In genomic region chr12:40257226-40257625, GRCm38 (mm10) we compare ENCODE assay signal across 8 mouse cellular contexts. TPM values are rescaled to one million over a fixed set of nuclear protein-coding genes. Genes with fewer than 3 reads are reported as not detected.
DNase-seq lines count a peak whose midpoint lies in the region; ATAC-seq and TF ChIP-seq lines count a peak whose summit lies in the region.

No protein-coding gene starts in this region.

- peak; percentile 76 for DNase-seq in MEL (ENCODE audit: low read depth, low spot score)
- DNase-seq in hindbrain, embryonic 14.5 days (ENCODE audit: low spot score), result peak; percentile 93
- peak; percentile 76 to 92 for DNase-seq in layer of hippocampus, postnatal 25 days (ENCODE audit: extremely low spot score in 1 of 2, low spot score in 1 of 2)
- peak; percentile 83 to 90 for DNase-seq in lung, postnatal 4 days
- peak; percentile 85 for DNase-seq in right cerebral cortex, adult 18-20 months
- DNase-seq in urinary bladder, postnatal 25 days (ENCODE audit: low spot score), result peak; percentile 76

- no peaks in the 10 kb centered on the region; a peak in 1 of 4 replicates for H3K27me3 ChIP-seq in MEL (ENCODE audit: control insufficient read depth in 1 of 2, insufficient read depth in 2 of 2, low read length in 2 of 2)
- no peaks in the 10 kb centered on the region for H3K27me3 ChIP-seq in forebrain, embryonic 15.5 days
- no peaks in the 10 kb centered on the region for H3K27me3 ChIP-seq in hindbrain, embryonic 14.5 days (ENCODE audit: control insufficient read depth, insufficient read depth, low read length)

- TF ChIP-seq EP300 in MEL (IDR thresholded peaks at IDR 0.05; ENCODE audit: low read depth in 1 of 2, low read length in 2 of 2), result no peak

- TF ChIP-seq CTCF in MEL (IDR thresholded peaks at IDR 0.05 in 2 of 3, conservative IDR thresholded peaks at IDR 0.05 in 1 of 3; ENCODE audit: control insufficient read depth in 1 of 3, insufficient read depth in 1 of 3, low read depth in 2 of 3, low read length in 3 of 3, poor library complexity in 1 of 3, severe bottlenecking in 1 of 3), result peak; percentile 84 to 95 (median 93)

- TF ChIP-seq RAD21 in MEL (IDR thresholded peaks at IDR 0.05; ENCODE audit: low read depth, low read length), result peak; percentile 96

- H3K9me3 ChIP-seq in MEL (replicated peaks; ENCODE audit: insufficient read depth, low read length), result no peaks in the 10 kb centered on the region
- no peaks in the 10 kb centered on the region for H3K9me3 ChIP-seq in forebrain, embryonic 15.5 days
- no peaks in the 10 kb centered on the region for H3K9me3 ChIP-seq in hindbrain, embryonic 14.5 days (ENCODE audit: control insufficient read depth, low read length)

- no peak for TF ChIP-seq POLR2A in MEL (IDR thresholded peaks at IDR 0.05; ENCODE audit: control insufficient read depth in 1 of 2, insufficient read depth in 1 of 2, low read depth in 1 of 2, low read length in 2 of 2, poor library complexity in 1 of 2)

- H3K4me3 ChIP-seq in MEL (ENCODE audit: control insufficient read depth in 1 of 2, insufficient read depth in 1 of 2, low read depth in 2 of 2, low read length in 2 of 2), result peak overlapping the region in 1 of 2 experiments; percentile 31; a peak in 2 of 4 replicates
- H3K4me3 ChIP-seq in forebrain, embryonic 15.5 days, result no peak overlapping the region
- no peak overlapping the region for H3K4me3 ChIP-seq in hindbrain, embryonic 14.5 days (replicated peaks; ENCODE audit: low read length)

- no peak overlapping the region for H3K4me2 ChIP-seq in forebrain, embryonic 15.5 days (replicated peaks)
- no peak overlapping the region for H3K4me2 ChIP-seq in hindbrain, embryonic 14.5 days (replicated peaks)

- H3K4me1 ChIP-seq in MEL (ENCODE audit: control insufficient read depth in 1 of 2, insufficient read depth in 2 of 2, low read length in 2 of 2), result peaks cover 0 to 4% of the 10 kb centered on the region in 2 experiments; a peak in 1 of 4 replicates
- no peaks in the 10 kb centered on the region for H3K4me1 ChIP-seq in forebrain, embryonic 15.5 days
- H3K4me1 ChIP-seq in hindbrain, embryonic 14.5 days (replicated peaks; ENCODE audit: control insufficient read depth, insufficient read depth, low read length), result no peaks in the 10 kb centered on the region

- WGBS in forebrain, embryonic 15.5 days, result under 1% methylated on average over 8 of the region's 8 CpGs
- 3% methylated on average over 8 of the region's 8 CpGs for WGBS in hindbrain, embryonic 14.5 days

- H3K79me2 ChIP-seq in MEL (ENCODE audit: control insufficient read depth, insufficient read depth, low read length, poor library complexity), result no peaks in the 10 kb centered on the region

- no peak overlapping the region for H3K9ac ChIP-seq in MEL (ENCODE audit: control insufficient read depth, low read depth, low read length, poor library complexity, severe bottlenecking)
- H3K9ac ChIP-seq in forebrain, embryonic 15.5 days (replicated peaks), result no peak overlapping the region
- no peak overlapping the region for H3K9ac ChIP-seq in hindbrain, embryonic 14.5 days

- peak; percentile 74 for ATAC-seq in cerebellum, adult (ENCODE audit: insufficient number of reproducible peaks, low FRiP score, low TSS enrichment)
- ATAC-seq in forebrain, embryonic 15.5 days (replicated peaks), result peak; percentile 92
- peak; percentile 87 for ATAC-seq in hindbrain, embryonic 14.5 days (ENCODE audit: low FRiP score)

- H3K36me3 ChIP-seq in MEL (ENCODE audit: control insufficient read depth in 1 of 2, insufficient read depth in 2 of 2, low read length in 2 of 2), result no peaks in the 10 kb centered on the region
- H3K36me3 ChIP-seq in forebrain, embryonic 15.5 days, result no peaks in the 10 kb centered on the region
- no peaks in the 10 kb centered on the region for H3K36me3 ChIP-seq in hindbrain, embryonic 14.5 days (replicated peaks; ENCODE audit: control insufficient read depth, insufficient read depth)

- H3K27ac ChIP-seq in MEL (ENCODE audit: control insufficient read depth, low read depth, low read length), result no peak overlapping the region
- H3K27ac ChIP-seq in forebrain, embryonic 15.5 days (replicated peaks), result no peak overlapping the region
- H3K27ac ChIP-seq in hindbrain, embryonic 14.5 days, result no peak overlapping the region

TF ChIP-seq in MEL, 35 proteins besides CTCF, POLR2A, EP300 and RAD21:
- TF ChIP-seq TBP (IDR thresholded peaks at IDR 0.05; ENCODE audit: low read depth, low read length), result 0 out of 2 replicates have a peak, but pooled peaks have one; percentile 15
- no peak for TF ChIP-seq JUND (IDR thresholded peaks at IDR 0.05; ENCODE audit: low read depth, low read length)
- TF ChIP-seq KAT2A (conservative IDR thresholded peaks at IDR 0.05; ENCODE audit: low read depth, low read length), result no peak
- TF ChIP-seq SIN3A (IDR thresholded peaks at IDR 0.05; ENCODE audit: low read length), result 0 out of 2 replicates have a peak, but pooled peaks have one; percentile 24
- no peak for TF ChIP-seq GATA1 (IDR thresholded peaks at IDR 0.05; ENCODE audit: low read depth, low read length)
- TF ChIP-seq MXI1 (IDR thresholded peaks at IDR 0.05; ENCODE audit: low read depth, low read length), result 0 out of 2 replicates have a peak, but pooled peaks have one; percentile 21
- TF ChIP-seq SMC3 (IDR thresholded peaks at IDR 0.05; ENCODE audit: low read depth, low read length), result peak; percentile 94
- TF ChIP-seq CHD2 (IDR thresholded peaks at IDR 0.05; ENCODE audit: low read length), result no peak
- no peak for TF ChIP-seq MAFK (IDR thresholded peaks at IDR 0.05; ENCODE audit: borderline replicate concordance, low read depth, low read length)
- no peak for TF ChIP-seq POLR2AphosphoS2 (IDR thresholded peaks at IDR 0.05; ENCODE audit: low read length)
- TF ChIP-seq MYC (IDR thresholded peaks at IDR 0.05; ENCODE audit: low read depth, low read length), result peak; percentile 74; the same call in 1 of the 2 replicates
- TF ChIP-seq TCF12 (IDR thresholded peaks at IDR 0.05; ENCODE audit: low read depth, low read length), result no peak
- peak; percentile 84 for TF ChIP-seq ZC3H11A (IDR thresholded peaks at IDR 0.05; ENCODE audit: low read depth, low read length)
- peak; percentile 52; the same call in 1 of the 2 replicates for TF ChIP-seq ZNF384 (IDR thresholded peaks at IDR 0.05; ENCODE audit: low read depth, low read length)
- TF ChIP-seq USF2 (IDR thresholded peaks at IDR 0.05; ENCODE audit: borderline replicate concordance in 1 of 2, insufficient read depth in 1 of 2, low read depth in 1 of 2, low read length in 2 of 2), result no peak
- TF ChIP-seq NELFE (IDR thresholded peaks at IDR 0.05; ENCODE audit: low read depth, low read length), result no peak
- TF ChIP-seq MYB (IDR thresholded peaks at IDR 0.05; ENCODE audit: low read depth, low read length), result no peak

RNA-seq across cellular contexts. Expression of gene Ifrd1, which starts 8.9 kb away (rescaled TPM):
- total RNA-seq in MEL (2012; rRNA removed), result 158 and 167 TPM in 2 replicates
- polyA plus RNA-seq in MEL (2012; ENCODE audit: insufficient read depth in 1 of 2, insufficient read length in 2 of 2, low read depth in 1 of 2, low replicate concordance in 2 of 2, missing spikeins in 1 of 2), result 100 to 1,000 TPM in 1 of 2 experiments, not detected in 1; 161 TPM
- polyA plus RNA-seq in forebrain, embryonic 15.5 days (2015; fragmentation: Nextera tagmentation; extraction: Ambion mirVana), result 165 and 181 TPM in 2 replicates
- 178 and 205 TPM in 2 replicates for polyA plus RNA-seq in hindbrain, embryonic 14.5 days (2014; fragmentation: Nextera tagmentation; extraction: Ambion mirVana)
- 10 to 100 TPM; 89.6 to 91.4 TPM for total RNA-seq in layer of hippocampus, postnatal 25 days (2021)

RNA-seq across cellular contexts. Expression of gene Lsmem1, which starts 57.9 kb away (rescaled TPM):
- not detected in 2 replicates for total RNA-seq in MEL (2012; rRNA removed)
- polyA plus RNA-seq in MEL (2012; ENCODE audit: insufficient read depth in 1 of 2, insufficient read length in 2 of 2, low read depth in 1 of 2, low replicate concordance in 2 of 2, missing spikeins in 1 of 2), result under 1 TPM in 1 of 2 experiments, not detected in 1; 0.14 TPM
- polyA plus RNA-seq in forebrain, embryonic 15.5 days (2015; fragmentation: Nextera tagmentation; extraction: Ambion mirVana), result not detected in 2 replicates
- polyA plus RNA-seq in hindbrain, embryonic 14.5 days (2014; fragmentation: Nextera tagmentation; extraction: Ambion mirVana), result 0.10 TPM in 1 of 2 replicates, not detected in the other
- under 1 TPM; 0.49 to 0.64 TPM for total RNA-seq in layer of hippocampus, postnatal 25 days (2021)
